Mouse (Mus musculus) lung, embryonic 15.5 days (tissue): ENCODE measurements around the gene Tmem39b. TPM values are rescaled to one million over a fixed set of nuclear protein-coding genes. Genes with fewer than 3 reads are reported as not detected.

Experiments used
- ATAC-seq: fragments of 200-750 bp; cut with Nextera tagmentation; 2 replicates; pipeline ENCODE4 v1.8.0; 2017; ENCODE audit warnings: moderate number of reproducible peaks, borderline replicate concordance; ENCODE audit not compliant: low FRiP score, low TSS enrichment; ENCODE audit errors: extremely low read depth
- H3K27ac ChIP-seq: fragments of 300-500 bp; sonication (generic); 2 replicates; pipeline ENCODE4 v1.5.1; 2015; ENCODE audit warnings: moderate library complexity, mild to moderate bottlenecking, inconsistent platforms
- H3K27me3 ChIP-seq: fragments of 300-500 bp; sonication (generic); 2 replicates; pipeline ENCODE4 v1.6.1; 2015; ENCODE audit warnings: inconsistent platforms
- H3K36me3 ChIP-seq: fragments of 300-500 bp; sonication (generic); 2 replicates; pipeline ENCODE4 v1.6.1; 2015; ENCODE audit warnings: inconsistent platforms
- H3K4me1 ChIP-seq: fragments of 300-500 bp; sonication (generic); 2 replicates; pipeline ENCODE4 v1.6.1; 2015; ENCODE audit warnings: inconsistent platforms
- H3K4me2 ChIP-seq: fragments of 300-500 bp; sonication (generic); 2 replicates; pipeline ENCODE4 v1.6.1; 2015; ENCODE audit warnings: inconsistent platforms, mild to moderate bottlenecking, moderate library complexity
- H3K4me3 ChIP-seq: fragments of 300-500 bp; sonication (generic); 2 replicates; pipeline ENCODE4 v1.5.1; 2015; ENCODE audit warnings: mild to moderate bottlenecking, inconsistent platforms
- H3K9ac ChIP-seq: fragments of 300-500 bp; sonication (generic); 2 replicates; pipeline ENCODE4 v1.6.1; 2015; ENCODE audit warnings: inconsistent platforms
- H3K9me3 ChIP-seq: fragments of 300-500 bp; sonication (generic); 2 replicates; pipeline ENCODE4 v1.6.1; 2016; ENCODE audit warnings: inconsistent platforms
- WGBS: fragments of 180-500 bp; shearing (Covaris S2); methylation state at CpG from one replicate; pipeline ENCODE4 v1.1.7; 2015; 5-methylcytosine and 5-hydroxymethylcytosine counted together
- polyA plus RNA-seq: library from polyadenylated mRNA; unstranded; fragments of >200 nt; fragmentation: Nextera tagmentation; extraction: Ambion mirVana; gene quantifications from 2 replicates; pipeline ENCODE4 v1.2.1, GENCODE M21; 2015

Tmem39b gene
- polyA plus RNA-seq, 1 experiment from 2014 or later = 13.6 TPM

DNA sequence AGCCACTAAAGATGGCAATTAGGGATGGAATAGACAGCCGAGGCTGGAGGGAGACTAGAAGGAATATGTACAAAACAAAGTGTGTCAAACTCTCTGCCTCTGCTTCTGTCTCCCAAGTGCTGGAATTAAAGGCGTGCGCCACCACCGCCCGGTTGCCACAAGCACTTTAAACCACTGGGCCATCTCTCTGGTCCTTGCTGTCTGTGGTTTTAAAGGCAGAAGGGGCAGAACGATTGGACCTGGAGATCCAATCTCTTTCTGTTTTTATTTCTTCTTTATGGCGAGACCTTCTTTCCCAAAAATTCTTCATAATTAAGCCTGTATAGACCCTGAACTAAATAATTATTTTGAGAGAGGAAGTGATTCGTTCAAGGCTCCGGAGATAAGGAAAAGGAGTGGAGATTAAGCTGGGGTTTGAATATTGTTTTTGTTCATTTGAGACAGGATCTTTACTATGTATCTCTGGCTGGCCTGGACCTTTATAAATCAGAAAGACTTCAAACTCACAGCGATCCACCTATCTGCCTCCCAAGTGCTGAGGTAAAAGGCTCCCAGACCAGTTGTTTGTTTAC, 23.7 kb downstream of the Tmem39b start:
- Histone ChIP-seq H3K9ac (peak overlapping the region; percentile 96; the same call in 1 of the 2 replicates), H3K36me3 (peaks cover 14% of the 10 kb centered on the region), H3K27me3 (no peaks in the 10 kb centered on the region), H3K4me1 (peaks cover 16% of the 10 kb centered on the region), H3K9me3 (no peaks in the 10 kb centered on the region), H3K4me3 (peak overlapping the region; percentile 75), H3K27ac (peak overlapping the region; percentile 95), H3K4me2 (peak overlapping the region; percentile 76)
- ATAC-seq = no peak
- WGBS = 2% methylated on average over 10 of the region's 10 CpGs

DNA sequence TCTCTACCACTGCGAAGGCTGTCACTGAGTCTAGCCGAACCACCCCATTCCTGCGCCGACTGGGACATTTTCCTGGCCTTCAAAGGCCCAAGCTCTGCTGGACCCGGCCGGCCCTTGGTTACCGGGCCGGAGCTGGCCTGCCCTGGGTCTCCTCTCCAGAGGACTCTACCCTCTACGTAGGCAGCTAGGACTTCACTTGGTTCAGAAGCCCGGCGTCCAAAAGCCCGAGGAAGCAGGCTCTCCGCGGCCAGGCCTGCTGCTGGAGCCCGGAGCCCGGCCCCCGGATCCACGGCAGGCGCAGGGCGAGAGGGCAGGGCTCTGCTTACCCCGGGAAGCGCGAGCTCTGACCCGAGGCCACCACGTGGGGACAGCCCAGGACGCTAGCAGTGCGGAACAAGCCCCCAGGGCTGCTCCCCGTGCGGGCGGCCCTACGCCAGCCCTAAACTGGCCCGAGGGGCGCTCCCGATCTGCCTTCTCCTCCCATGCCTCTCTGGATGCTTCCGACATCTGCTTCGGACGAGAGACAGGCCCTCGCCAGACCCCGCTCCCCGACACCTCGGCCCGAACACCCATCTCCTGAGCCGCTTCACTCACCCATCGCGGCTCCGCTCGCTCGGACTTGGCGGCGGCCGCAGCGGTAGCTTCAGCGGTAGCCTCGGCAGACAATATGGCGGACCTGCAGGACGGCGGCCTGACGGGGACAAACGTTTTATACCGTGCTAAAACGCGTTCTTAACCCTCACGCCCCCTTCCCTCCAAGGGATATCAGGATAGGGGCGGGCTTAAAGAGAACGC, 24.4 kb downstream of the Tmem39b start, which contains the start of gene Kpna6:
Gene Kpna6, minus strand, starts transcription at position 685 of the 795 bp plus-strand sequence.
- peak; percentile 87 for ATAC-seq
- Histone ChIP-seq H3K9ac (peak within 1 kb of the TSS; percentile 96), H3K9me3 (no peaks in the 10 kb centered on the region), H3K4me3 (peak within 1 kb of the TSS; percentile 75), H3K36me3 (peaks cover 10% of the 10 kb centered on the region), H3K4me2 (peak within 1 kb of the TSS; percentile 76), H3K27ac (peak within 1 kb of the TSS; percentile 95), H3K27me3 (no peaks in the 10 kb centered on the region), H3K4me1 (peaks cover 16% of the 10 kb centered on the region)
- WGBS = under 1% methylated on average over 65 of the region's 65 CpGs

- no peaks in the 10 kb centered on the region for H3K27me3 ChIP-seq
- H3K4me2 ChIP-seq = peak overlapping the region; percentile 76
- H3K9ac ChIP-seq = peak overlapping the region; percentile 96
- peaks cover 16% of the 10 kb centered on the region for H3K4me1 ChIP-seq
- peaks cover 12% of the 10 kb centered on the region for H3K36me3 ChIP-seq
- peak overlapping the region; percentile 75 for H3K4me3 ChIP-seq
- 6% methylated on average over 12 of the region's 12 CpGs for WGBS
- no peaks in the 10 kb centered on the region for H3K9me3 ChIP-seq
- ATAC-seq = peak; percentile 59; the same call in 1 of the 2 replicates
- peak overlapping the region; percentile 95 for H3K27ac ChIP-seq
These were observed 25.1 kb downstream of the Tmem39b start for GRCm38 (mm10) chr4:129671491-129672082.

DNA sequence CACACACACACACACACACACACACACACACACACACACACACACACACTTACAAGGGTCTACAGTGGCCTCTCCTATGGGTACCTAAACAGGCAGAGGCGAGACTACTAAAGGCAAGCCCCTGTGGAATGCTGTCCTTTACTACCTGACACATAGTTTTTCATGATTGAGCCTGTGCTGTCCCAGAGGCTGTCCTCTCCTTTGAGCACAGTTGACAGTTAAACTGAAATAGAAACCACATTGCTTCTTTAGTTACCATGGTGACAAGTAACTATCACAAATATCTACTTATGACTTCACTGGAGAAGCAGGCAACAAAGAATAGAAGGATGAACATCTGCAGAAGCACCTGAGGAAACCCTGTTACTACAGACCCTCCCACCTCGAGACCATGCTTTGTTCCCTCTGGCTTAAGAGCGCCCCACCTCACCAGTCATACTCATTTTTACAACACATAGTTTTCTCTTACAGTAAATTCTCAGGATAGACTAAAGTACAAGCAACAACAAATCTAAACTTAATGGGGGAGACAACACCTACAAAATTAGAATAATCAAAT, 34.3 kb downstream of the Tmem39b start:
- H3K4me2 ChIP-seq = no peak overlapping the region
- ATAC-seq = no peak
- no peak overlapping the region for H3K4me3 ChIP-seq
- no peaks in the 10 kb centered on the region for H3K4me1 ChIP-seq
- no peak overlapping the region for H3K27ac ChIP-seq
- H3K9me3 ChIP-seq = no peaks in the 10 kb centered on the region
- peaks cover 50% of the 10 kb centered on the region for H3K36me3 ChIP-seq
- 71% methylated on average over 3 of the region's 3 CpGs for WGBS
- no peak overlapping the region for H3K9ac ChIP-seq
- no peaks in the 10 kb centered on the region for H3K27me3 ChIP-seq

DNA sequence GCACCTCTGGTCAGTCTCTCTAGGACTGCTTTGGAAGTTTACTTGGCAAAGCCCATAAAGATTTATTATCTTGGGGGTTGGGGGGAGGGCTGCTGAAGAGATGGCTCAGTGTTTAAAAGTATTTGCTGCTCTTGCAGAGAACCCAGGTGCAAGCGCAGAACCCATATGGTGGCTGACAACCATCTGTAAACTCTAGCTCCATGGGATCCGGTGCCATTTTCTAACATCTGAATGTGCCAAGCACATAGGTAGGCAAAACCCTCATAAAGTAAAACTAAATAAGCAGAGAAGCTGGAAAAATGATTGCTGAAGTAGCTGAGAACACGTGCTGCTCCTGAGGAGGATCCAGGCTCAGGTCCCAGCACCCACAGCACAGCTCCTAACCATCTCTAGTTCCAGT, 35.1 kb downstream of the Tmem39b start:
- no peaks in the 10 kb centered on the region for H3K27me3 ChIP-seq
- H3K27ac ChIP-seq = no peak overlapping the region
- no peaks in the 10 kb centered on the region for H3K4me1 ChIP-seq
- ATAC-seq = no peak
- no peak overlapping the region for H3K4me3 ChIP-seq
- no peak overlapping the region for H3K9ac ChIP-seq
- no peak overlapping the region for H3K4me2 ChIP-seq
- H3K9me3 ChIP-seq = no peaks in the 10 kb centered on the region
- 85% methylated on average over 3 of the region's 3 CpGs for WGBS
- peaks cover 54% of the 10 kb centered on the region for H3K36me3 ChIP-seq

DNA sequence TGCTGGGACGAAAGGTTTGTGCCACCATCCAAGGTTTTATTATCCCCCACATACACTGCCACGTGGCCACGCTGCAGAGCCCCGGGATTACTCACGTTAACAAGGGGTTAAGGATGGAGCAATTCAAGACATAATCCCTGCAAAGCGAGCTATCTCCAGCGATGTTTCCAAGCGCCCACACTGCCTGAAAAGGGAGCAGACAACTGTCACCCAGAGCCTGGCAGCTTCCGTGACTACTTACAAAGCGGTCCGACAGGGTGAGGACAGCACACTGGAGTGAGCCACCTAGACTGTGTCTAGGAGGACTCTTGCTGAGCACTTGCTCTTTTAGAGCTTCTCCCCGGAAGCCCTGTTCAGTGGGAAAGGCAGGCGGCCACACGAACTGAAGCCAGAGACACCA, 41.9 kb downstream of the Tmem39b start:
- no peak overlapping the region for H3K27ac ChIP-seq
- WGBS = 93% methylated on average over 14 of the region's 14 CpGs
- no peak overlapping the region for H3K4me3 ChIP-seq
- H3K4me1 ChIP-seq = no peaks in the 10 kb centered on the region
- peaks cover 94% of the 10 kb centered on the region for H3K36me3 ChIP-seq
- no peaks in the 10 kb centered on the region for H3K9me3 ChIP-seq
- no peak for ATAC-seq
- no peaks in the 10 kb centered on the region for H3K27me3 ChIP-seq
- no peak overlapping the region for H3K4me2 ChIP-seq
- H3K9ac ChIP-seq = no peak overlapping the region

GRCm38 (mm10) chr4:129650359-129650758, 46.3 kb downstream of the Tmem39b start:
- no peaks in the 10 kb centered on the region for H3K4me1 ChIP-seq
- H3K4me2 ChIP-seq = no peak overlapping the region
- no peak for ATAC-seq
- H3K4me3 ChIP-seq = no peak overlapping the region
- WGBS = 93% methylated on average over 8 of the region's 8 CpGs
- H3K36me3 ChIP-seq = peaks cover 95% of the 10 kb centered on the region
- no peak overlapping the region for H3K27ac ChIP-seq
- no peaks in the 10 kb centered on the region for H3K27me3 ChIP-seq
- H3K9ac ChIP-seq = no peak overlapping the region
- H3K9me3 ChIP-seq = no peaks in the 10 kb centered on the region

- H3K9ac ChIP-seq = no peak overlapping the region
- no peak overlapping the region for H3K4me2 ChIP-seq
- no peak overlapping the region for H3K4me3 ChIP-seq
- H3K27ac ChIP-seq = no peak overlapping the region
- peaks cover 90% of the 10 kb centered on the region for H3K36me3 ChIP-seq
- no peaks in the 10 kb centered on the region for H3K27me3 ChIP-seq
- WGBS = 81% methylated on average over 1 of the region's 1 CpGs
- H3K9me3 ChIP-seq = no peaks in the 10 kb centered on the region
- H3K4me1 ChIP-seq = no peaks in the 10 kb centered on the region
- ATAC-seq = no peak
These were observed 48.0 kb downstream of the Tmem39b start for GRCm38 (mm10) chr4:129648656-129649055.

- Histone ChIP-seq H3K4me2 (no peak overlapping the region), H3K27me3 (no peaks in the 10 kb centered on the region), H3K9ac (no peak overlapping the region), H3K4me1 (peaks cover 6% of the 10 kb centered on the region; the same call in 1 of the 2 replicates), H3K36me3 (peaks cover 59% of the 10 kb centered on the region), H3K4me3 (no peak overlapping the region), H3K9me3 (no peaks in the 10 kb centered on the region), H3K27ac (no peak overlapping the region)
- ATAC-seq = no peak
- WGBS = 82% methylated on average over 6 of the region's 6 CpGs
These were observed 51.4 kb downstream of the Tmem39b start for GRCm38 (mm10) chr4:129645204-129645603.

- Histone ChIP-seq H3K4me1 (peaks cover 29% of the 10 kb centered on the region), H3K27ac (peak overlapping the region; percentile 44; the same call in 1 of the 2 replicates), H3K36me3 (peaks cover 48% of the 10 kb centered on the region), H3K4me2 (peak overlapping the region; percentile 88), H3K27me3 (no peaks in the 10 kb centered on the region), H3K9ac (0 out of 2 replicates have a peak overlapping the region, but pooled peaks have one; percentile 22), H3K4me3 (0 out of 2 replicates have a peak overlapping the region, but pooled peaks have one; percentile 65), H3K9me3 (no peaks in the 10 kb centered on the region)
- 45% methylated on average over 5 of the region's 5 CpGs for WGBS
- ATAC-seq = no peak
These were observed 54.9 kb downstream of the Tmem39b start for GRCm38 (mm10) chr4:129641756-129642155.

GRCm38 (mm10) chr4:129640638-129641467, 55.8 kb downstream of the Tmem39b start, which contains the start of gene Txlna:
Txlna (minus strand) TSS chr4:129641065.
- under 1% methylated on average over 60 of the region's 60 CpGs for WGBS
- ATAC-seq = peak; percentile 95

More at GRCm38 (mm10) chr4:129640638-129641467, 55.8 kb downstream of the Tmem39b start, which contains the start of gene Txlna:
- no peaks in the 10 kb centered on the region for H3K9me3 ChIP-seq
- H3K4me3 ChIP-seq = peak within 1 kb of the TSS; percentile 65
- H3K27me3 ChIP-seq = no peaks in the 10 kb centered on the region
- H3K9ac ChIP-seq = peak within 1 kb of the TSS; percentile 78
- H3K4me1 ChIP-seq = peaks cover 29% of the 10 kb centered on the region
- peak within 1 kb of the TSS; percentile 96 for H3K27ac ChIP-seq
- peak within 1 kb of the TSS; percentile 88 for H3K4me2 ChIP-seq
- H3K36me3 ChIP-seq = peaks cover 49% of the 10 kb centered on the region
